Mouse (Mus musculus) embryonic fibroblast, embryonic 13.5 days (primary cell): ENCODE measurements around the gene Wasf2. TPM values are rescaled to one million over a fixed set of nuclear protein-coding genes. Genes with fewer than 3 reads are reported as not detected.

Source experiments
- H3K27ac ChIP-seq: 2 replicates; pipeline ENCODE4 v1.5.1; 2012; ENCODE audit warnings: low read length, control low read depth, inconsistent platforms; ENCODE audit not compliant: insufficient read depth
- H3K4me1 ChIP-seq: 2 replicates; pipeline ENCODE4 v1.6.1; 2011; ENCODE audit warnings: low read length; ENCODE audit not compliant: control insufficient read depth, insufficient read depth
- H3K4me3 ChIP-seq: 2 replicates; pipeline ENCODE4 v1.5.1; 2011; ENCODE audit warnings: mild to moderate bottlenecking, control low read depth, low read length; ENCODE audit not compliant: insufficient read depth
- CTCF ChIP-seq: IDR thresholded peaks from 2 replicates; pipeline ENCODE4 v1.5.1; 2011; ENCODE audit warnings: mild to moderate bottlenecking, control low read depth, low read length, moderate library complexity, borderline replicate concordance; ENCODE audit not compliant: insufficient read depth
- POLR2A ChIP-seq: IDR thresholded peaks from 2 replicates; pipeline ENCODE4 v1.6.1; 2011; ENCODE audit warnings: low read depth, mild to moderate bottlenecking, control low read depth, low read length, moderate library complexity
- polyA plus RNA-seq: library from polyadenylated mRNA; stranded (reverse); fragments of >200 nt; gene quantifications from 2 replicates; pipeline ENCODE4 v1.2.4, GENCODE M21; 2011; ENCODE audit warnings: low read depth; ENCODE audit not compliant: missing spikeins, insufficient read length

Wasf2 gene
- polyA plus RNA-seq, 1 experiment, result 107 TPM

DNA sequence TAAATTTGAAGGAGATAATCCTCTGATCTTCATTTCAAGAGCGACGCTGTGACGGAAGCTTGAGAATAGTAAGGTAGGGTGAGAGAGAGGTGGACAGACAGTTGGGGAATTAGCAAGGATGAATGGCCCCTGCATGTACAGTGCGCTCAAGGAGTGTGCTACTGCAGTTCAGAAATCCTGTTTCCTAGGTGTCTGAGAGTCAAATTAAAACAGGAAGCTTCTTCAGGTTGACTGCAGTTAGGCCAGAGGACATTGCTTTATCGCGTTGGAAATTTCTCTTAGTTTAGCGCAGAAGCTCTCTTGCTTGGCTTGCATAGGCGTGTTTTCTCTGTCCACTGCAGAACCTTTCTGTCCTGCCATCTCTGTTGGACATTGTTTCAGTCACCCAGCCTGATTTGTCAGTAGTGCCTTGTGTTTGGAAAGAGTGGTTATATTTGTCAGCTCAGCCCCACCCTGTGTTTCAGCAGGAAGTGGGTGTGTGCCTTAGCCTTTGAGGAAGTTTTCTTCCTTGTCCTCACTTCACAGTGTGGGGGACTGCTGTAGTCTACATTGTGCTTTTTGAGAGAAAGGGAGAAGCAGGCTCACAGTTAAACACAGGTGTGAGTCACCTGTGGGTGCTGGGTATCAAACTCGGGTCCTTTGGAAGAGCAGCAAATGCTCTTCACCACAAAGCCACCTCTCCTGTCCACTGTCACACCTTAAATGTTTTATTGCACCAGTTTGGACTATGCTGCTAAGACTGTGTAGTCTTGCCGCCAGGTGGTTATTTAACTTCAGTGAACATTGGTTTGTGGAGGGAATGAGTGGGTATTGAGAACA, 39.1 kb downstream of the Wasf2 start:
- no peak overlapping the region for H3K27ac ChIP-seq
- H3K4me1 ChIP-seq, result peaks cover 6% of the 10 kb centered on the region; the same call in 1 of the 2 replicates
- TF ChIP-seq POLR2A (no peak), CTCF (no peak)
- no peak overlapping the region for H3K4me3 ChIP-seq

DNA sequence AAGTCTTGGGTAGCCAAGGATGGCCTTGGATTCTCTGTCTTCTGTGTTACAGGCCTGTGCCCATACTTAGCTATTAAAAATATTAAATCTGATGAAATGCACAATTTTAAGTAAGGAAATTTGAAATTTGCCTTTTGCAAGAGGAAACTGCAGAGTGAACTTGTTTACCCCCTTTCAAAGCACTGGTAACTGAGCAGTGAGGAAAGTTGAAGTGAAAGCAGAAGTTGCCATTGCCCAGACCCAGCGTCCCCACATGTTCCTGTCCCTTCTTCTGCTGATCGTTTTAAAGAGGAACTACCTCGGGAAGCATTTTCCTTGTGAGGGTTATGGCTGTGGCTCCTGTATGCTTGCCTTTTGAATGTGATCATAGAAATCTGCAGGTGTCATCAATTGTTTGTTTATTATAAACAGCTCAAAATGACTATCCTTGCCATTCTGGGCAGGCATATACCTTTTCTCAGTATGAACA, 39.8 kb downstream of the Wasf2 start:
- no peak for TF ChIP-seq CTCF
- no peak for TF ChIP-seq POLR2A
- H3K27ac ChIP-seq, result no peak overlapping the region
- H3K4me3 ChIP-seq, result no peak overlapping the region
- H3K4me1 ChIP-seq, result peaks cover 6% of the 10 kb centered on the region; the same call in 1 of the 2 replicates

GRCm38 (mm10) chr4:133170616-133171015, 40.3 kb downstream of the Wasf2 start:
- H3K4me3 ChIP-seq, result no peak overlapping the region
- H3K27ac ChIP-seq, result no peak overlapping the region
- TF ChIP-seq CTCF, result no peak
- no peak for TF ChIP-seq POLR2A
- H3K4me1 ChIP-seq, result peaks cover 7% of the 10 kb centered on the region

GRCm38 (mm10) chr4:133172451-133172850, 42.1 kb downstream of the Wasf2 start:
- no peak overlapping the region for H3K27ac ChIP-seq
- no peak overlapping the region for H3K4me3 ChIP-seq
- peaks cover 15% of the 10 kb centered on the region for H3K4me1 ChIP-seq
- TF ChIP-seq CTCF (no peak), POLR2A (no peak)

DNA sequence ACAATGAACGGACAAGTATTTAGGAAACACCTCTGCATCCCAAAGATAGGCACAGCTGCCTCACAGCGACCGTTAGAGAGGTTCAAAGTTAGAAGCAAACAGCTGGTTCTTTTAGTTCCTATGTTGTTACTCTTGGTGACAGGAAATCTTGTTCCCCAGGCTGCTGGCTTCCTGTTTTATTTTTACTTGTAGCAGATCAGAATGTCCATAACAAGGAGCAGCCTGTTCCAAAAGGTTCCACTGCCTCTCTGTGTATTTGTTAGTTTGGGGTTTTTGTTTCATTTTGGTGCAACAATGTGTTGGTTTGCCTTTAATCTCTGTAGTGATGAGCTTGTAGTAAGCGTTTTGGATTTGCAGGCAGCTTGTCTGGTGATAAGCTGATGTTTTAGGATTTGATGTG, 44.1 kb downstream of the Wasf2 start:
- H3K4me3 ChIP-seq, result no peak overlapping the region
- no peak overlapping the region for H3K27ac ChIP-seq
- peaks cover 13% of the 10 kb centered on the region for H3K4me1 ChIP-seq
- TF ChIP-seq POLR2A (no peak), CTCF (no peak)

DNA sequence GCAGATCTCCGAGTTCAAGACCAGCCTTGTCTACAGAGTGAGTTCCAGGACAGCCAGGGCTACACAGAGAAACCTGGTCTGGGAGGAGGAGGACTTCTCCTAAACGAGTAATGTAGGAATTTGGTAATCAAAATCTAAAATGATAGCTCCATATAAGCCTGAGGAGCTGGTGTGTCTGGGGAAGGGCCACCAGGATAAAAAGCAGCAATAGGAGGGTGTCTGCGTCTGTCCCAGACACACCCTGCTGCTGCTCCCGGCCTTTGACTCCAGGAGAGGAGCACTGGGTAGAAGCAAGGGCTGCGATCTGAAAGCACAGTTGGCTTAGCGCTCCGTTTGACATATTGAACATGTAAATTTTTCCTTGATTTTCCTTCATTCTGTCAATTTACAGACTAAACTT, 45.0 kb downstream of the Wasf2 start:
- H3K4me3 ChIP-seq, result no peak overlapping the region
- H3K27ac ChIP-seq, result no peak overlapping the region
- peaks cover 9% of the 10 kb centered on the region for H3K4me1 ChIP-seq
- TF ChIP-seq POLR2A (no peak), CTCF (no peak)

DNA sequence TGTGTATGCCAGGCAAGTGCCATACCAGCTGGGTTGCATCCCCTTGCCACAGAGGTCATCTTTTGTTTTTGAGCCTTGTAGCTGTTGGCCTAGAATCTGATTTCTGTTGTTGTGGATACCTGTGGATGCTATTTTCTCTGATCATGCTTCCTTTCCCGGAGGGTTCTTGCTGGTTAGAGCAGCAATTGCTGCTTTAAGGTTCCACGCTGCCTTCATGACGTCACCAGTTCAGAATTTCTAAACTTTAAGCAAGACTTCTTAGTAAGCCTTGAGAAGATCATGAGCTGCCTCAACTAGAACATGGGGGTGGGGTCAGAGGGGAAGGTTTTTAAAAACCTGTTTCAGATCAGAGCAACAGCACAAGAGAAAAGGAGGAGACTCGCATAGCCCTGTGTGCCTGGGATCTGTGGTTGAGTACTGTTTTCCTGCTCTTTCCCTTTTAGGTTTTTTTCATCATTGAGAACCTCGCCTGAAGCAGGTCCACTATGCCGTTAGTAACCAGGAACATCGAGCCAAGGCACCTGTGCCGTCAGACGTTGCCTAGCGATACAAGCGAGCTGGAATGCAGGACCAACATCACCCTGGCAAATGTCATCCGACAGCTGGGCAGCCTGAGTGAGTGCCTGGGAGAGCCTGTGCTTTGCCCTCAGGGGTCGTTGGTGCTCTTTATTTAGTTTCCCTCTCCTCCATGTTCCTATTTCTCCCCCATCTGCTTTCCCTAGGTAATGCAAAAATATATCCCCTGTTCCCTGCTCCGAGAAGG, 45.9 kb downstream of the Wasf2 start:
- Histone ChIP-seq H3K4me1 (peaks cover 9% of the 10 kb centered on the region), H3K27ac (no peak overlapping the region), H3K4me3 (no peak overlapping the region)
- TF ChIP-seq CTCF, result no peak
- TF ChIP-seq POLR2A, result no peak

DNA sequence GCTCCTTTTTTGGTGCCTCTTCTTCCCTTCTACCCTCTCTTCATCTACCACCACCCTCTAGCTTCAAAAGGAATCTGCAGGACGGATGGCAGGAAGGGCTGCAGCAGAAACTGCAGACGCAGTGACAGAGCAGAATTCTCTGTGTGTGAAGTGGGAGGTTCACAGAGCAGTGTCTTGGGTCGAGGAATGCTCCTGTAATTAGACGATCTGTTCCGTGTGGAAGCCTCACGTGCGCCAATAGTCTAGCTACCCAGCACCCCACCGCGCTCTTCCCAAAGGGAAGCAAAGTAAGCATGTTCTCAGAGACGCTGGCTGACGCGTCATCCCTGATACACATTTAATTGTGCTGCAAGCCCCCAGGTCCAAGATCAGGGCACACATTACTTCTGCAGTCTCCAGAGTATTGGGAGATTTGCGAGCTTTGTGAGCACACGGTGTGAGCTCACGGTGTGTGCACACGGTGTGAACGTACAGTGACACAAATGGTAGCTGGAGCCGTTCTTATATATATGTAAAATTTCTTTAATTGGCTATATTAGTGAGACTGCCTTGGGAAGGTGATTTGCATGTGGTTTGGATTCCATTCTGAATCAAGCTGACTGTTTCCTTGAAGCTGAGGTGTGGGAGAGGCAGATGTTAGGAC, 46.6 kb downstream of the Wasf2 start:
- TF ChIP-seq POLR2A (no peak), CTCF (no peak)
- no peak overlapping the region for H3K27ac ChIP-seq
- H3K4me3 ChIP-seq, result no peak overlapping the region
- peaks cover 9% of the 10 kb centered on the region for H3K4me1 ChIP-seq

DNA sequence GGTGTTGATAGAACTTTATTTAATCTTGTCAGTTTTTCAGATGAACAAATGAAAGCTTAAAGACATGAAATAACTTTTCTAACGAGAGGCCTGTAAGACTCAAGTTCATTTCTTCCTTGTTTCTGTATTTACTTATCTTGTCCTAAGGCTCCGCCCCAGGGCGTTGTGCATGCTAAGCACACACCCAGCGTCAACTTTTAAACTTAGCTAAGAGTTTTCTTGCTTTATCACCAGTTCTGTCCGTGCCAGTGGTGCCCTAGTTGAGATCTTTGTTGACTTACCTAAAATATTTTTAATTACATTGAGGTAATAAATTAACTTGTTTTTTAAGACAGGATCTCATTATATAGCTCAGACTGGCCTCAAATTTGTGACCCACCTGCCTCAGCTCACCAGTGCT, 48.0 kb downstream of the Wasf2 start:
- Histone ChIP-seq H3K4me1 (peaks cover 15% of the 10 kb centered on the region), H3K4me3 (no peak overlapping the region), H3K27ac (no peak overlapping the region)
- TF ChIP-seq CTCF, result no peak
- TF ChIP-seq POLR2A, result no peak
